Mouse (Mus musculus) MEL (cell line): ENCODE measurements around the gene Gdap1l1.

Experiments used
- CTCF ChIP-seq, 3 experiments: IDR thresholded peaks in 2 of 3; conservative IDR thresholded peaks in 1 of 3; 2 replicates each; pipeline ENCODE4 v1.5.1; 2011 to 2012; ENCODE audit warnings: low read length in 3 of 3, low read depth in 2 of 3, mild to moderate bottlenecking in 2 of 3, improper control_type of control experiment in 1 of 3, inconsistent platforms in 1 of 3, mixed read lengths in 1 of 3, moderate library complexity in 1 of 3; ENCODE audit not compliant: control insufficient read depth in 1 of 3, insufficient read depth in 1 of 3, poor library complexity in 1 of 3, severe bottlenecking in 1 of 3
- ELF1 ChIP-seq: IDR thresholded peaks from 2 replicates; pipeline ENCODE4 v1.6.1; 2014; ENCODE audit warnings: low read depth, mild to moderate bottlenecking, inconsistent platforms, low read length, improper control_type of control experiment, moderate library complexity
- EP300 ChIP-seq, 2 experiments: IDR thresholded peaks; 2 replicates each; pipeline ENCODE4 v1.6.1; 2011; ENCODE audit warnings: improper control_type of control experiment in 2 of 2, low read length in 2 of 2, low read depth in 1 of 2, mild to moderate bottlenecking in 1 of 2
- RCOR1 ChIP-seq: IDR thresholded peaks from 2 replicates; pipeline ENCODE4 v1.6.1; 2012; ENCODE audit warnings: low read depth, mild to moderate bottlenecking, inconsistent platforms, low read length, improper control_type of control experiment
- USF1 ChIP-seq: IDR thresholded peaks from 2 replicates; pipeline ENCODE4 v1.6.1; 2014; ENCODE audit warnings: low read depth, mild to moderate bottlenecking, inconsistent platforms, low read length, improper control_type of control experiment, moderate library complexity
- ZNF384 ChIP-seq: IDR thresholded peaks from 2 replicates; pipeline ENCODE4 v1.6.1; 2012; ENCODE audit warnings: low read depth, mild to moderate bottlenecking, inconsistent platforms, low read length, improper control_type of control experiment

DNA sequence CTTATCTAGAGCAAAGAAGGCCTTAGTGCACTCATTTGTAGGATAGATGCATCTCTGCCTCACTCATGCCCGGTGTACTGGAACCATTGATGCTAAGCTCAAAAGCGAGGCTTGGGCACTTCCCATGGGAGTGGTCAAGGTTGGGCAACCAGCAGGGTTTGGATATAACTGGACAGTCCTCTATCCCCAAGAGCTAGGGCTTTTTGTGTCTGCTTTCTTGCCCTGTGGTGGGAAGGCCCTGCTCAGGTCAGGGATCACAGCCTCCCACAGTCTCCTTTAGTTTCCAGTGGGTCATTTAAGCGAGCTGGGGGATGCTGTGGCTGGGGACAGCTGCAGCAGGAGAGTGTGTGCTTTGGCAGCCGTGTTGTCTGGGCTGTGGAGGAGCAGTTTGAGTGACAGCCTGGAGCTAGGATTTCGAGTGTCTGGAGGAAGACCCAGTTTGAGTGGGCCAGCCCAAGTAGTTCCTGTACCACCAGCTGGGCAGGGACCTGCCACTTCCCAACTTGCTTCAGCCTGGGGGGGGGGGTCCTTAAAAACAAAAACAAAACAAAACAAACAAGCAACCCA is 51.5 kb downstream of the Gdap1l1 start:
- TF ChIP-seq EP300 (IDR thresholded peaks at IDR 0.05; ENCODE audit: low read depth in 1 of 2, low read length in 2 of 2) (no peak), RCOR1 (no peak), USF1 (no peak), ZNF384 (no peak), ELF1 (no peak), CTCF (IDR thresholded peaks at IDR 0.05 in 2 of 3, conservative IDR thresholded peaks at IDR 0.05 in 1 of 3; ENCODE audit: control insufficient read depth in 1 of 3, insufficient read depth in 1 of 3, low read depth in 2 of 3, low read length in 3 of 3, poor library complexity in 1 of 3, severe bottlenecking in 1 of 3) (no peak)
